Mouse (Mus musculus) C2C12 (cell line): Measurements from ENCODE around the gene Arpc4.

Experiments used
- CEBPB ChIP-seq: IDR thresholded peaks from one replicate; pipeline ENCODE4 v1.6.1; 2011; ENCODE audit warnings: low read depth, mild to moderate bottlenecking, control low read depth, moderate library complexity
- CTCF ChIP-seq: IDR thresholded peaks from one replicate; pipeline ENCODE4 v1.5.1; 2011; ENCODE audit not compliant: control insufficient read depth, insufficient read depth, insufficient read length
- FOSL1 ChIP-seq: IDR thresholded peaks from one replicate; pipeline ENCODE4 v1.8.0; 2011; ENCODE audit warnings: mild to moderate bottlenecking, low read length; ENCODE audit not compliant: poor library complexity, insufficient read depth, severe bottlenecking
- MAX ChIP-seq: IDR thresholded peaks from one replicate; pipeline ENCODE4 v1.6.1; 2011; ENCODE audit warnings: mild to moderate bottlenecking, control low read depth
- MYOD1 ChIP-seq: IDR thresholded peaks from one replicate; pipeline ENCODE4 v1.6.1; 2011; ENCODE audit warnings: low read depth; ENCODE audit not compliant: control insufficient read depth, insufficient read length
- USF1 ChIP-seq: IDR thresholded peaks from one replicate; pipeline ENCODE4 v1.6.1; 2011; ENCODE audit warnings: low read depth, mild to moderate bottlenecking, control low read depth, moderate library complexity

GRCm38 (mm10) chr6:113370194-113370929 lies 7.6 kb upstream of the Arpc4 start:
- TF ChIP-seq CTCF (no peak), MAX (no peak), USF1 (no peak), CEBPB (no peak), MYOD1 (no peak), FOSL1 (no peak)
